Mouse (Mus musculus): ENCODE measurements around the gene Gm11237. TPM values are rescaled to one million over a fixed set of nuclear protein-coding genes. Genes with fewer than 3 reads are reported as not detected.
"Not testable (repeated sequence)": the region's sequence is repeated elsewhere in the genome, so short reads cannot be mapped to it uniquely, and the experiment has no call there.

Gm11237 gene
- polyA plus RNA-seq (2011; ENCODE audit: insufficient read depth, insufficient read length, low replicate concordance, missing spikeins) = not detected in 2 replicates

DNA sequence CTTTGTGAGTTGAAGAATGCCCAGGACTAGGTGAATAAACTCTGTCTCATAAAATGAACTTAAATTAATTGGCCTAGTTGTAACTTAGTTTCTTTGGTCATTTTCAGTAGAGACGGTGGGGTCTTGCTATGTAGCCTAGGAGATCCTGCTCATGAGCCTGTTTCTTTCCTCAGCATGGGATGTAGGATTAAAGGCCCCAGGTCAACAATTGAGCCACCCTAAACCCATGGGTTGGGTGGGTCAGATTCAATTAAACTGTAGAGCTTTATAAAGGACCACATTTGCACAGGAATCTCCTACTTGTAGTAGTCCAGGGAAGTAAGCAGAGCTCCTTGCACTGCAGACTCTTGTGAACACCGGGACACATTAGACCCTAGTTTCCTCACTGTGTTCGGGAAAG is at the start of gene Gm11237:
Gene Gm11237, plus strand, starts transcription at position 301 of the 400 bp plus-strand sequence.
- not testable (repeated sequence) for H3K4me3 ChIP-seq (replicated peaks; ENCODE audit: control insufficient read depth, low read depth, low read length); H3K27ac ChIP-seq (ENCODE audit: control insufficient read depth, insufficient read depth, low read depth, low read length, poor library complexity); H3K4me1 ChIP-seq (ENCODE audit: control insufficient read depth, insufficient read depth, low read length)
- WGBS = no CpG with 5 or more reads among the region's 3 CpGs

DNA sequence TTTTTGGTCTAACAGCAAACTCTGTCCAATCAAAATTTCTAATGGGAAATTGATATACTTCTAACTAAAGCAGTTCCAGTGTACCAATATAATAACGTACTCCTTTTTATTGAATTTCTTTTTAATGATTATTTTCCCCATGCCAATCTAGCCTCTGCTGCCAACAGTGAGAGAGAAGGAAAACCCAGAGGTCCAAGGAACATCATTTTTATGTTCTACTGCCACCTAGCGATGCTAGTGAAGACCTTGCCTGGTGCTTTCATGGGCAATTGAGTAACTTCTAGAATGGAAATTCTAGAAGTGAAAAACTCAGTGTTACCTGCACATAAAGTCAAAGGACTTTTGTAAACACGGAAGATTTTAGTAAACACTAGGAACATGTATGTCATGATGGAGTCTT is 23.5 kb upstream of the Gm11237 start:
- H3K27ac ChIP-seq (ENCODE audit: control insufficient read depth, insufficient read depth, low read depth, low read length, poor library complexity) = no peak overlapping the region
- TF ChIP-seq POLR2A (IDR thresholded peaks at IDR 0.05; ENCODE audit: borderline replicate concordance, control insufficient read depth, low read depth, low read length) (no peak), CTCF (IDR thresholded peaks at IDR 0.05; ENCODE audit: control insufficient read depth, insufficient read depth, low read length) (no peak)
- H3K4me1 ChIP-seq (ENCODE audit: control insufficient read depth, insufficient read depth, low read length) = no peaks in the 10 kb centered on the region
- no peak overlapping the region for H3K4me3 ChIP-seq (replicated peaks; ENCODE audit: control insufficient read depth, low read depth, low read length)
- WGBS = 9% methylated on average over 3 of the region's 3 CpGs

- H3K4me1 ChIP-seq (ENCODE audit: control insufficient read depth, insufficient read depth, low read length); H3K4me3 ChIP-seq (replicated peaks; ENCODE audit: control insufficient read depth, low read depth, low read length); H3K27ac ChIP-seq (ENCODE audit: control insufficient read depth, insufficient read depth, low read depth, low read length, poor library complexity): not testable (repeated sequence)
- no CpG with 5 or more reads among the region's 3 CpGs for WGBS
Measured at GRCm38 (mm10) chr4:73607581-73607980, 15.2 kb upstream of the Gm11237 start, which contains the start of gene Gm11238. TSS of gene Gm11238 (plus strand) at chr4:73607881.

DNA sequence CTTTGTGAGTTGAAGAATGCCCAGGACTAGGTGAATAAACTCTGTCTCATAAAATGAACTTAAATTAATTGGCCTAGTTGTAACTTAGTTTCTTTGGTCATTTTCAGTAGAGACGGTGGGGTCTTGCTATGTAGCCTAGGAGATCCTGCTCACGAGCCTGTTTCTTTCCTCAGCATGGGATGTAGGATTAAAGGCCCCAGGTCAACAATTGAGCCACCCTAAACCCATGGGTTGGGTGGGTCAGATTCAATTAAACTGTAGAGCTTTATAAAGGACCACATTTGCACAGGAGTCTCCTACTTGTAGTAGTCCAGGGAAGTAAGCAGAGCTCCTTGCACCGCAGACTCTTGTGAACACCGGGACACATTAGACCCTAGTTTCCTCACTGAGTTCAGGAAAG is 15.0 kb downstream of the Gm11237 start, which contains the start of gene Gm11236:
Gene Gm11236, plus strand, starts transcription at position 301 of the 400 bp plus-strand sequence.
- not testable (repeated sequence) for H3K4me3 ChIP-seq (replicated peaks; ENCODE audit: control insufficient read depth, low read depth, low read length); H3K4me1 ChIP-seq (ENCODE audit: control insufficient read depth, insufficient read depth, low read length); H3K27ac ChIP-seq (ENCODE audit: control insufficient read depth, insufficient read depth, low read depth, low read length, poor library complexity)
- WGBS = no CpG with 5 or more reads among the region's 4 CpGs

- not testable (repeated sequence) for H3K4me3 ChIP-seq (replicated peaks; ENCODE audit: control insufficient read depth, low read depth, low read length); H3K4me1 ChIP-seq (ENCODE audit: control insufficient read depth, insufficient read depth, low read length); H3K27ac ChIP-seq (ENCODE audit: control insufficient read depth, insufficient read depth, low read depth, low read length, poor library complexity)
- 66% methylated on average over 4 of the region's 4 CpGs for WGBS
Measured at GRCm38 (mm10) chr4:73661864-73662263, 39.1 kb downstream of the Gm11237 start.

DNA sequence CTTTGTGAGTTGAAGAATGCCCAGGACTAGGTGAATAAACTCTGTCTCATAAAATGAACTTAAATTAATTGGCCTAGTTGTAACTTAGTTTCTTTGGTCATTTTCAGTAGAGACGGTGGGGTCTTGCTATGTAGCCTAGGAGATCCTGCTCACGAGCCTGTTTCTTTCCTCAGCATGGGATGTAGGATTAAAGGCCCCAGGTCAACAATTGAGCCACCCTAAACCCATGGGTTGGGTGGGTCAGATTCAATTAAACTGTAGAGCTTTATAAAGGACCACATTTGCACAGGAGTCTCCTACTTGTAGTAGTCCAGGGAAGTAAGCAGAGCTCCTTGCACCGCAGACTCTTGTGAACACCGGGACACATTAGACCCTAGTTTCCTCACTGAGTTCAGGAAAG is 45.3 kb downstream of the Gm11237 start, which contains the start of gene Gm11239:
Gene Gm11239, plus strand, starts transcription at position 301 of the 400 bp plus-strand sequence.
- H3K4me3 ChIP-seq (replicated peaks; ENCODE audit: control insufficient read depth, low read depth, low read length); H3K4me1 ChIP-seq (ENCODE audit: control insufficient read depth, insufficient read depth, low read length); H3K27ac ChIP-seq (ENCODE audit: control insufficient read depth, insufficient read depth, low read depth, low read length, poor library complexity): not testable (repeated sequence)
- WGBS = no CpG with 5 or more reads among the region's 4 CpGs

Other genes starting within 250 kb of the Gm11237 start
- gene Gm11487, start 217.9 kb upstream of the Gm11237 start, polyA plus RNA-seq (2011; ENCODE audit: insufficient read depth, insufficient read length, low replicate concordance, missing spikeins) = not detected in 2 replicates
- gene Gm11238, start 15.1 kb upstream of the Gm11237 start, polyA plus RNA-seq (2011; ENCODE audit: insufficient read depth, insufficient read length, low replicate concordance, missing spikeins) = not detected in 2 replicates
- gene Gm11236, start 15.1 kb downstream of the Gm11237 start, polyA plus RNA-seq (2011; ENCODE audit: insufficient read depth, insufficient read length, low replicate concordance, missing spikeins) = not detected in 2 replicates
- gene Gm11239, start 45.4 kb downstream of the Gm11237 start, polyA plus RNA-seq (2011; ENCODE audit: insufficient read depth, insufficient read length, low replicate concordance, missing spikeins) = not detected in 2 replicates
- gene Gm428, start 60.5 kb downstream of the Gm11237 start, polyA plus RNA-seq (2011; ENCODE audit: insufficient read depth, insufficient read length, low replicate concordance, missing spikeins) = not detected in 2 replicates
- not detected in 2 replicates for gene Rasef, start 168.0 kb downstream of the Gm11237 start, polyA plus RNA-seq (2011; ENCODE audit: insufficient read depth, insufficient read length, low replicate concordance, missing spikeins)